Mouse (Mus musculus) small intestine, adult 2 months (tissue): ENCODE data around the gene Esrrg.

Experiments
- CTCF ChIP-seq: fragments of 200-500 bp; IDR thresholded peaks from 2 replicates; pipeline ENCODE4 v1.5.1; 2012; ENCODE audit warnings: low read depth, mild to moderate bottlenecking, control low read depth, inconsistent platforms, low read length, moderate library complexity, mixed read lengths; ENCODE audit not compliant: insufficient replicate concordance, insufficient read length; ENCODE audit errors: extremely low read depth
- POLR2A ChIP-seq: fragments of 200-500 bp; IDR thresholded peaks from 2 replicates; pipeline ENCODE4 v1.6.1; 2012; ENCODE audit warnings: low read depth, mild to moderate bottlenecking, control low read depth, inconsistent platforms, low read length, moderate library complexity

DNA sequence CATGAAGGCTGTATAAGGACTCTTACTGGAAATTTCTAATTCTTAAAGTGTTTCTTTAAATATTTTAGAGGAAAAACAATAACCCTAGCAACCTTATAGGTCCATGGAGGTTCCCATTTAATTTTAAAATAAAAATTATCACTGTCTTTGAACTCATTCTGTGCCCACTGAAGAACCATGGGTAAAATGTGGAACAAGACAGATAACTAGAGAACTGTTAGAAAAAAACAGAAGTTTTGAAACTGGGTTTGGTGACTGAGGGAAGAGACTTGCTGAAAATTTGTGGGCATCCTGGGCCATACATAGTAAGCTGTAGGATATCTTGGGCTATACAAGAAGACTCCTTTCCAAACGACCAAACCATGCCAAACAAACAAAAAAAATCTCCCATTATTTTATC is 565.3 kb downstream of the Esrrg start:
- no peak for TF ChIP-seq POLR2A
- no peak for TF ChIP-seq CTCF
